Mouse (Mus musculus): ENCODE results near the gene Elp1.

DNA sequence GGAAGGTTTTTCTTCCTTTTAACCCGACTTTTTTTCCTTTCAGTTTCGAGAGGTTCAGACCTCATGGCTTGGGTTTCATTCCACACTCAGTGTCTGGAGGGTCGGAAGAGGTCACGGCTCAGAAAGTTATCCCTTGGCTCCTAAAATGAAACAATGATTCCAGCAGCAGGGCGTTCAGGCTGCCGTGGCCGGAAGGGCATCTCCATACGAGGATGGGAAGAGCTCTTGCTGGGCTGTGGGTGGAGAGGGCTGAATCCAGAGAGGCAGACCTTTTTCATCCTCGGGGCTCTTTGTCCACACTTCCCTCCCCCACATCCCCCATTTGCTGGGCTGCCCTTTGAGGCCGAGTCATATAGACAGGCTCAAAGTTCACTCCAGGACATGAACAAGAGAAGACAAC lies 99.9 kb downstream of the Elp1 start:
- no peak for TF ChIP-seq GATA1 (IDR thresholded peaks at IDR 0.05; ENCODE audit: borderline replicate concordance, low read length)
- TF ChIP-seq FLI1 (IDR thresholded peaks at IDR 0.05; ENCODE audit: low read length), result no peak
